Mouse (Mus musculus) adipocyte (in vitro differentiated cells): ENCODE measurements at regions not wholly inside any gene's neighbourhood (a gene's known extent, or its start where the extent isn't known, plus 50 kb on each side); places are given as distances from the start of the nearest gene placed in this dataset.
A peak's percentile ranks its signal among the peaks of the same experiment; 100 is the strongest.

Source experiments
- DNase-seq: peaks from one replicate; pipeline ENCODE4 v3.0.0-alpha.2; 2016; ENCODE audit warnings: low spot score

DNA sequence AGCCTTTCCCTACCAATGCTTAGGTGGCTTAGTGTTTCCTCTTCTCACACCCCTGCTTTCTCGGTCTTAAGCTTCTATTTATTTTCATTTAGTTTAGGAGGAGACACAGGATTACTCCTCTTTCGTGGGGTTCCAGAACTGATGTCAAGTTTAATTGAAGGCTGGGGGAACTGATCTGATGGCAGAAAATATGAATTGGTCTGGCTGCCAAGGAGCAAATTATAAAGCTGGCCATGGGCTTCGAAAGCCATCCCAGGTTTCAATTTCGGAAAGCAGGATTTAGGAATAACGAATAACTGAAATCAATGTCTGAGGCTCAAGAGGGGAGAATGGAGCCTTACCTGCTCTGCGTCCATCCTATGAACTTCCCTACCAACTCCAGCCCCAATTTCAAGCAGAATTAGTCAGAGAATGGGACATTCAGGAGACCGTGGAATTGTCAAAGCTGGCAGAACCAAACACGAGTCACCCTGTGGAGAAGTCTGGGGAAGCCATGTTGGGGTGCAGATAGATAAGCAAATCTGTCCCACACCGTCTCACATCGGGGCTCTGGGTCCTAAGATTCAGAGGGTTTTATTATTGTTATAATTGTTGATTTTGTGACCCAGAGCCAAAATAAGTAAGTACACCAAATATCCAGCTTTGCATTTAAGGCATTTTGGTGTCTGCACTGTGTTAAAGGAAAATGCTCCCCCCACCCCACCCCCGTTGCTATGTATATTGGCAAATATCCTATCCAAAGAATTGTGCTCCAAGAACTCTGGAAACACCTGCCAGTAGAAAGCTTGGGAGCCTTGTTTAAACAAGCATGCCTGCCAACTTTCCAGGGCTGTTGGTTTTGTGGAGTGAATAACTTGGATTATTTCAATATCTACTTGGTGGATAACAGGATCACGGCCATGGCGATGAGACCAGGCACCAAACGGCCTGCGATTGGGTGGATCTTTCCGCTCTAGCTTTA, 56.5 kb upstream of the Tgfbr2 start:
- peak; percentile 46 for DNase-seq

DNA sequence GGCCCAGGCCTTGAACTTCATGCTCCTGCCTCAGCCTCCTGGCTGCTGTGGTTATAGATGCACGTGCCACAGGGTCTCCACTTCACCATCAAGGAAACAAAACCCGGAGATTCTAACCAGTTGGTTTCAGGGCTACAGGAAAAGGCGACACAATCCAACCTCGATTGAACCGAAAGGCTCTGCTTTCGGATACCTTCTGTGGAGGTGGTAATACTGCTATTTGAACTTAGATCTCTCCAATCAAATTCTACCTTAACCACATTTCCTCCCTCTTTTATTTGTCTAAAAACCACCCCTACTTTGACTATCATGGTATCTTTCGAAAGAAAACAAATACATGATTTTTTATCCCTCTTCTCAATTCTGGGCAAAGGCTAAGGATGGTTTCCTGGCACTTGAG, 55.2 kb upstream of the Tgfbr2 start:
- no peak for DNase-seq

DNA sequence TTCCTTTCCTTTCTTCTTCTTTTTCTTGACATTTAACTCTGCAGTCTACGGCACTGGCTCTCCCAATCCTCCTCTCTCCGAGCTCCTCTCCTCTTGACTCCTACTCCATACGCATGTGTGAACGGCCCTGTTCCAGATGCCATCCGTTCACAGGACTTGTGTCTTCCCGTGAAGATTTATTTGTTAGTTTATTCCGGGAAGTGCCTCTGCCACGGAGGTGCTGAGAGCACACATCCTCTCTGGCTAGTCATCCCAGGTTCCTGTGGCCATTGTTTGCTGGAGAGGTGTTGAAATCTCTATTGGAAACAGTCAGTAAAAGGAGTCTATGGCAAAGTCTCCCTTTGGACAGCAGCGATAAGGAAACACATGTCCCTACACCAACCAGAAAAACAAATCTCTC, 53.3 kb upstream of the Tgfbr2 start:
- DNase-seq, result no peak

DNA sequence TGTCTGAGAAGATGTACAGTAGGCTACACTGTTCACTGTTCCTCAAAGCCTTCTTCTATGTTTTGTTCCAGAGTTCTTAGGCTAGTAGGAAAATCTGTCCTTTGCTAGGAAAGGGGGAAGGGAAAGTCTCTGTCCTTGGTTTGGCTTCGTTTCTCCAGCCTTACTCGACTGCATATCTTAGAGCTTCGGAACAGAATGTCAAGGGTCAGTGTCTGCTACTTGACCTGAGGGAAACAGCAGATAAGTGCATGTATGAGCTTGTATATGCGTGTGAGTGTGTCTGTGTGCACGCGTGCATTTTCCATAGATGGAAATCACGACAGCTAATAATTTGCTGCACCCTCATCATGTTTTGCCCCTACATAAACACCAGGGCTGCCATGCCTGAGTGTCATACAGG, 52.6 kb upstream of the Tgfbr2 start:
- peak; percentile 10 for DNase-seq
